Mouse (Mus musculus): Measurements from ENCODE around the gene Irs1.

DNA sequence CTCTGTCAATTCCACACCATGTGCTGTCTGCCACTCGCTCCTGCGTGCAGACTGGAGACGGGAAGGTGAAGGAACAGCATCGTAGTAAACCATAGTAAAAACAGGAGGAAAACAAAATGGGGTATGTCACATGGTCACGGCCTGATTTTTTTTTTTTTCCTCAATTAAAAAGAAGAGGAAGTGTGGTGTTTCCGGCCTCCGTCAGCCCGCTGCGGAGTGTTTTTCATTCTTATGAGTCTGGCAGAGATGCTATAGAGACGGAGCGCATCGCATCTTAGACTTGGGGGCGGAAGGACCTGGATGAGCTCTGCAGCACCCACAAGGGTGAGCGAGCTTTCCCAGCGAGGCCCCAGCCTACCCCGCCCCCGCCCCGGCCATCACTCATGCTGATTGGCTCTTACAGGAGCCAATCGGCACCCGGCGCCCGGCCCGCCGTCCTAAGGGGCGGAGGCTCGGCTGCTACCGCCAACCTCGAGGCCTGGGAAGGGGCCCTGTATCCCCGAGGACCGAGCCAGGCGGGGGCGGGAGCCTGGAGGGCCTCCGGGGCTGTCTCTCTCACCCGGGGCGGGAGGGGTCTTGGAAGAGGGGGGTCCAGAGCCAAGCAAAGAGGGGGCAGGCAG, 8.1 kb downstream of the Irs1 start:
- TF ChIP-seq CTCF (IDR thresholded peaks at IDR 0.05; ENCODE audit: extremely low read depth, insufficient read length, insufficient replicate concordance, low read depth, low read length) (no peak), POLR2A (IDR thresholded peaks at IDR 0.05; ENCODE audit: low read depth, low read length) (no peak; the same call in 1 of the 2 replicates)
